Mouse (Mus musculus): ENCODE data around the gene Lrrtm3. TPM values are rescaled to one million over a fixed set of nuclear protein-coding genes. Genes with fewer than 3 reads are reported as not detected.

The Lrrtm3 gene
- 2.5 and 4.3 TPM in 2 replicates for polyA plus RNA-seq (2012; rRNA removed)

DNA sequence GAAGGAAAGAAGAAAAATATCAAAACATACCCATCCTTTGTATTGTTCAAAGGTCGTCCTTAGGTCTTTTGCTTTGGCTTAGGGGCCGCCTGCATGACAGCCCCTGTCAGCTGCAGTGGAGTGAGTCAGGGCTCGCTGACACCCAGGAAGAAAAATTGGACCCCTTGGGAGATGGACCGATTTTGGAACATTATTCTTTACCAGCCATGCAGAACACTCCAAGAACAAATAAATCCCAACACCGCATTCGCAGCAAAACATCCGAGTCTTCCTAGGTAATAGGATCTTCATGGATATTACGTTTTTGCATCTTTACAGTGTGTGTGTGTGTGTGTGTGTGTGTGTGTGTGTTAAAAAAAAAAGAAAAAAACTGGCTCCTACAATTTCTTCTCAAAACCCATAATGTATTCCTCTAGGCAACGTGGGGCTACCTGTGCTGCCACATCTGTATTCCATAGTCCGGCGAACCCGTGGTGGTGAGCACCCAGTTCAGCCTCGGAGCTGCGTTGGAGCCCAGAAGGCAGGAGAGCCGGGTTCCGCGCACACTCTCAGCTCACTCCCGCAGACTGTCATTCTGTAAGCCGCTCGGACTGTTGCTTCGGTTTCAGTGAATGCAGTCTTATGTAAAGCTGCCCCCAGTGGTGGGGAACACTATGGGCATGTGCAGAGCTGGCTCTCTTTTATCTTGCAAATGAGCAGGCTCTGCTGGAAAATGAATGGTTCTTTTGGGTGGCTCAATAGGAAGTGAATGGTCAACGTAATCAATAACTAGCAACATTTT, at the start of gene Lrrtm3:
Lrrtm3 (minus strand) TSS at position 598 of the 781 bp plus-strand sequence.
- Histone ChIP-seq H3K36me3 (ENCODE audit: control insufficient read depth, insufficient read depth, low read length) (no peaks in the 10 kb centered on the region), H3K4me3 (ENCODE audit: control insufficient read depth, low read depth, low read length) (no peak within 1 kb of the TSS), H3K27me3 (ENCODE audit: control insufficient read depth, insufficient read depth, low read length) (peaks cover 2% of the 10 kb centered on the region; the same call in 1 of the 2 replicates), H3K27ac (ENCODE audit: control insufficient read depth, insufficient read depth, low read depth, low read length) (no peak within 1 kb of the TSS), H3K4me1 (ENCODE audit: control insufficient read depth, insufficient read depth, low read length) (peaks cover 13% of the 10 kb centered on the region)
- TF ChIP-seq POLR2A (IDR thresholded peaks at IDR 0.05; ENCODE audit: control insufficient read depth, low read depth, low read length), result no peak
- TF ChIP-seq CTCF (IDR thresholded peaks at IDR 0.05; ENCODE audit: control insufficient read depth, insufficient read depth, insufficient replicate concordance, low read depth, low read length), result no peak

- Histone ChIP-seq H3K36me3 (ENCODE audit: control insufficient read depth, insufficient read depth, low read length) (no peaks in the 10 kb centered on the region), H3K27ac (ENCODE audit: control insufficient read depth, insufficient read depth, low read depth, low read length) (no peak overlapping the region), H3K27me3 (ENCODE audit: control insufficient read depth, insufficient read depth, low read length) (no peaks in the 10 kb centered on the region), H3K4me1 (ENCODE audit: control insufficient read depth, insufficient read depth, low read length) (no peaks in the 10 kb centered on the region), H3K4me3 (ENCODE audit: control insufficient read depth, low read depth, low read length) (no peak overlapping the region)
- TF ChIP-seq POLR2A (IDR thresholded peaks at IDR 0.05; ENCODE audit: control insufficient read depth, low read depth, low read length) (no peak), CTCF (IDR thresholded peaks at IDR 0.05; ENCODE audit: control insufficient read depth, insufficient read depth, insufficient replicate concordance, low read depth, low read length) (no peak)
Observed at GRCm38 (mm10) chr10:64135481-64135880, 45.4 kb upstream of the Lrrtm3 start.

- H3K36me3 ChIP-seq (ENCODE audit: control insufficient read depth, insufficient read depth, low read length), result no peaks in the 10 kb centered on the region
- H3K4me1 ChIP-seq (ENCODE audit: control insufficient read depth, insufficient read depth, low read length), result no peaks in the 10 kb centered on the region
- no peak overlapping the region for H3K4me3 ChIP-seq (ENCODE audit: control insufficient read depth, low read depth, low read length)
- H3K27ac ChIP-seq (ENCODE audit: control insufficient read depth, insufficient read depth, low read depth, low read length), result no peak overlapping the region
- H3K27me3 ChIP-seq (ENCODE audit: control insufficient read depth, insufficient read depth, low read length), result no peaks in the 10 kb centered on the region
- no peak for TF ChIP-seq CTCF (IDR thresholded peaks at IDR 0.05; ENCODE audit: control insufficient read depth, insufficient read depth, insufficient replicate concordance, low read depth, low read length)
- TF ChIP-seq POLR2A (IDR thresholded peaks at IDR 0.05; ENCODE audit: control insufficient read depth, low read depth, low read length), result no peak
Observed at GRCm38 (mm10) chr10:64133461-64133860, 43.4 kb upstream of the Lrrtm3 start.

DNA sequence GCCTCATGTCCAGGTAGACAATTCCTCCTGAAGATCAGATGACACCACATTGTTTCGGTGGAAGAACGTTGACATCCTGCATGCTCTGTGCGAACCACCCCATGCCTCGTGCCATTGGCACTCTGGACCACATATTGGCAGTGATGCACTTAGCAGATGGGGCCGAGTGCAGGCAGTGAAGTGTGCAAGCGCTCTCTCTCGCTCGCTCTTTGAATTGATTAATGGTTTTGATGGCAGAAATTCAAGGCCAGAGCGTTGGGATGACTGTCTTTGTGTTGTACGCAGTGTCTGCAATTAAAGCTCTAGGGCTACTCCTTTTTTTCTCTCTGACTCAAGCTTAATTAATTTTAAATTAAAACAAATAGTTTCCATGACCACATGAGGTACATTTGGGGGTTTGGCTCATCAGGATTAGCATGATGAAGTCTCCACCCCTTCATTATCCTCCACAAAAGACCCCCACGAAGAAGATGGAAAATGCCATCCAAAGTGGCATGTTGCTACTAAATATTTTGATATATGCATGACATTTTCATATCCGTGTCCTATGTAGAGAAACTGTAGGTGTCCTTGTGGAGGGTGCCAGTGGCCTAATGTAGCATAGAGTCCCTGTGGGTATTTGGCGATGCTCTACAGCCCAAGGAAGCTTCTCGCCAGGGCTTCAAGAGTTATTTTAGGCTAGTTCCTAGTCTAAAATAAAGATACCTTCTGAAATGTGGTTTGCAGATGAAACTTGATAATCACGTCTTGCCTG, 40.5 kb upstream of the Lrrtm3 start:
- no peak overlapping the region for H3K4me3 ChIP-seq (ENCODE audit: control insufficient read depth, low read depth, low read length)

GRCm38 (mm10) chr10:64118833-64119232, 28.8 kb upstream of the Lrrtm3 start:
- H3K36me3 ChIP-seq (ENCODE audit: control insufficient read depth, insufficient read depth, low read length), result no peaks in the 10 kb centered on the region
- no peaks in the 10 kb centered on the region for H3K27me3 ChIP-seq (ENCODE audit: control insufficient read depth, insufficient read depth, low read length)
- TF ChIP-seq POLR2A (IDR thresholded peaks at IDR 0.05; ENCODE audit: control insufficient read depth, low read depth, low read length) (no peak), CTCF (IDR thresholded peaks at IDR 0.05; ENCODE audit: control insufficient read depth, insufficient read depth, insufficient replicate concordance, low read depth, low read length) (no peak)
- no peaks in the 10 kb centered on the region for H3K4me1 ChIP-seq (ENCODE audit: control insufficient read depth, insufficient read depth, low read length)
- H3K4me3 ChIP-seq (ENCODE audit: control insufficient read depth, low read depth, low read length), result no peak overlapping the region
- no peak overlapping the region for H3K27ac ChIP-seq (ENCODE audit: control insufficient read depth, insufficient read depth, low read depth, low read length)

More for the DNA sequence above, 40.5 kb upstream of the Lrrtm3 start:
- TF ChIP-seq CTCF (IDR thresholded peaks at IDR 0.05; ENCODE audit: control insufficient read depth, insufficient read depth, insufficient replicate concordance, low read depth, low read length), result no peak
- TF ChIP-seq POLR2A (IDR thresholded peaks at IDR 0.05; ENCODE audit: control insufficient read depth, low read depth, low read length), result no peak
- H3K36me3 ChIP-seq (ENCODE audit: control insufficient read depth, insufficient read depth, low read length), result no peaks in the 10 kb centered on the region
- H3K4me1 ChIP-seq (ENCODE audit: control insufficient read depth, insufficient read depth, low read length), result no peaks in the 10 kb centered on the region
- H3K27ac ChIP-seq (ENCODE audit: control insufficient read depth, insufficient read depth, low read depth, low read length), result no peak overlapping the region
- H3K27me3 ChIP-seq (ENCODE audit: control insufficient read depth, insufficient read depth, low read length), result no peaks in the 10 kb centered on the region

- H3K4me1 ChIP-seq (ENCODE audit: control insufficient read depth, insufficient read depth, low read length), result no peaks in the 10 kb centered on the region
- H3K27ac ChIP-seq (ENCODE audit: control insufficient read depth, insufficient read depth, low read depth, low read length), result no peak overlapping the region
- TF ChIP-seq POLR2A (IDR thresholded peaks at IDR 0.05; ENCODE audit: control insufficient read depth, low read depth, low read length), result no peak
- TF ChIP-seq CTCF (IDR thresholded peaks at IDR 0.05; ENCODE audit: control insufficient read depth, insufficient read depth, insufficient replicate concordance, low read depth, low read length), result no peak
- no peaks in the 10 kb centered on the region for H3K27me3 ChIP-seq (ENCODE audit: control insufficient read depth, insufficient read depth, low read length)
- H3K4me3 ChIP-seq (ENCODE audit: control insufficient read depth, low read depth, low read length), result no peak overlapping the region
- no peaks in the 10 kb centered on the region for H3K36me3 ChIP-seq (ENCODE audit: control insufficient read depth, insufficient read depth, low read length)
Observed at GRCm38 (mm10) chr10:64115246-64115645, 25.2 kb upstream of the Lrrtm3 start.

DNA sequence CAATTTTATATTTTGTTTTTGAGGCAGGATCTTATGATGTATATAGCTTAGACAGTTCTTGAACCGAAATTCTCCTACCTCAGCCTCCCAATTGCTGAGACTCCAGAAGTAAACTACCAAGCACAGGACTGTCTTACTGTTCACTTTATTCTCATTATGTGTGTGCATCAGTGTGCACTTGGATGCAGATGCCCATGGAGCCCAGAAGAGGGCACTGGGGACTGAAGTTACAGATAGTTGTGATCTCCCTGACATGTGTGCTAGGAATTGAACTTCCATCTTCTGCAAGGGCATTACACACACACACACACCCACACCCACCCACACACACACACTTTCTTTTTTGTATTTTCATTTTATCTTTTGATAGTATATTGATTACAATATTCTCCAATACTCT, 6.5 kb upstream of the Lrrtm3 start:
- TF ChIP-seq CTCF (IDR thresholded peaks at IDR 0.05; ENCODE audit: control insufficient read depth, insufficient read depth, insufficient replicate concordance, low read depth, low read length), result no peak
- TF ChIP-seq POLR2A (IDR thresholded peaks at IDR 0.05; ENCODE audit: control insufficient read depth, low read depth, low read length), result no peak
- Histone ChIP-seq H3K4me1 (ENCODE audit: control insufficient read depth, insufficient read depth, low read length) (no peaks in the 10 kb centered on the region), H3K36me3 (ENCODE audit: control insufficient read depth, insufficient read depth, low read length) (no peaks in the 10 kb centered on the region), H3K27me3 (ENCODE audit: control insufficient read depth, insufficient read depth, low read length) (no peaks in the 10 kb centered on the region), H3K4me3 (ENCODE audit: control insufficient read depth, low read depth, low read length) (no peak overlapping the region), H3K27ac (ENCODE audit: control insufficient read depth, insufficient read depth, low read depth, low read length) (no peak overlapping the region)
